Mouse (Mus musculus) megakaryocyte-erythroid progenitor cell, adult 5 weeks (primary cell): ENCODE results near the gene Ppp1r10. TPM values are rescaled to one million over a fixed set of nuclear protein-coding genes. Genes with fewer than 3 reads are reported as not detected.

Experiments
- polyA plus RNA-seq: library from polyadenylated mRNA; stranded (reverse); fragments of >175 nt; gene quantifications from 2 replicates; pipeline ENCODE4 v1.2.3, GENCODE M21; 2012

The Ppp1r10 gene
- polyA plus RNA-seq, result 37.9 and 38.9 TPM in 2 replicates

DNA sequence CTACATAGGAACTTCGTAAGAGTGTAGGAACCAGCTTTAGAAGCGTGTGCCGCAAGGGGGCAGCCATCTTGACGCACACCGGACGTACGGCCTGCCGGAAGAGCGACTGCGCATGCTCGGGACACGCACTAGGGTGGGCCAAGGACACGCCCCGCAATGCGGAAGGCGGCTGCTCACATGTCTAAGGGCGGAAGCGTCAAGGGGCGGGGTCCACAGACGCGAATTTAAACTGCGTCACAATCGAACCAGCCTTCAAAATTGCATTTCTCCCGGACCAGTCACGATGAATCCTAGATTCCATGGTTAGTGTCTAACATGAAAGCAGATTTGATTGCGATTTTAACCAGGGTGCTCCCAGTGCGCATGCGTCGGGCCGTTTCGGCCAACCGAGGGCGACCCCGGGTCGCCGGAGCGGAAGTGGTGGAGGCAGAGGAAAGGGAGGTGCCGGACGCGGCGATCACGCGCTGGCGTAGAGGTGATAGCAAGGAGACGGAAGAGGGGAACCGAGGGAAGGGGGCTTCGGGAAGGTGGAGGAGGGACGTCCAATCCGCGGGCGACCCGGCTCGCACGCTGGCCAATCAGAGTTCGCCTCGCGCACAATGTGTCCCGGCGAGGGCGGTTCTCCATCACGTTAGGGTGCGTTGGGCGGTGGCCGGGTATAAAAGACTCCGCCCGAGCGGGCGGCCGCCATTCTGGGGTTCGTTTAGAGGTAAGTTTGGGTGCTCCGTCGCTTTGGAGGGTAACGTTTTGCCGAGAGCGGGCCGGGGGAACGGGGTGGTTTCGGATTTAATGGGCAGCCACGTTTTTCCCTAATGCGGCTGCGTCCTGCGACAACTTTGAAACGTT lies at the start of gene Ppp1r10, which contains the start of gene Mrps18b:
TSS of gene Ppp1r10 (plus strand) at position 138 of the 846 bp plus-strand sequence.
TSS of gene Mrps18b (minus strand) at position 93 of the 846 bp plus-strand sequence.

DNA sequence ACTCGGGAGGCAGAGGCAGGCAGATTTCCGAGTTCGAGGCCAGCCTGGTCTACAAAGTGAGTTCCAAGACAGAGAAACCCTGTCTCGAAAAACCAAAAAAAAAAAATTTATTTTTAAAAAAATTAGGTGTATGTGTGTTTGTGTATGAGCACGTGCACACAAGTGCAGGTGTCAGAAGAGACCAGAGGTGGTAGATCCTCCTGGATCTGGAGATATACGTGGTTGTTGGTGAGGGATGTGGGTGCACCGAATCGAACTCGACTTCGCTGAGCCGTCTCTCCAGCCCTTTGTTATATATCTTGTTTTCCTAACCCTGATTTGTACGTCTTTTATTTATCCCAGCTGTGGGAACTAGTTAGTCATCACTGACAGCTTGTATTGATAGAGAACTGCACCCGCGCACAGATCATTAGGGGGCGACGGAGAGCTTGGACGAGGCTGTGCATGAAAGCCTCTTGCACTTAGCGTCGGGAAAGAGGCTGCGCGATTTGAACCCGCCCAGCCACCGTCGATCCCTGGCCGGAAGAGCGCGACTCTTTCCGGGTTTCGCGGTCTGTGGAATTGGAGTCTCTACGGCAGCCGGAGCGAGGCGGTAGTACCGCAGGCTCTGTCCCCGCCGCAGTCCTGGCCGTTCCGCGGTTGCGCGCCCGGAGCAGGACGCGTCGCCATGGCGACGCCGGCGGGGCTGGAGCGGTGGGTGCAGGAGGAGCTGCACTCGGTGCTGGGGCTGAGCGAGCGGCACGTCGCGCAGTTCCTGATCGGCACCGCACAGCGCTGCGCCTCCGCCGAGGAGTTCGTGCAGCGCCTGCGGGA lies 36.8 kb upstream of the Ppp1r10 start, which contains the start of gene Dhx16:
TSS of gene Dhx16 (plus strand) at position 575 of the 813 bp plus-strand sequence.

DNA sequence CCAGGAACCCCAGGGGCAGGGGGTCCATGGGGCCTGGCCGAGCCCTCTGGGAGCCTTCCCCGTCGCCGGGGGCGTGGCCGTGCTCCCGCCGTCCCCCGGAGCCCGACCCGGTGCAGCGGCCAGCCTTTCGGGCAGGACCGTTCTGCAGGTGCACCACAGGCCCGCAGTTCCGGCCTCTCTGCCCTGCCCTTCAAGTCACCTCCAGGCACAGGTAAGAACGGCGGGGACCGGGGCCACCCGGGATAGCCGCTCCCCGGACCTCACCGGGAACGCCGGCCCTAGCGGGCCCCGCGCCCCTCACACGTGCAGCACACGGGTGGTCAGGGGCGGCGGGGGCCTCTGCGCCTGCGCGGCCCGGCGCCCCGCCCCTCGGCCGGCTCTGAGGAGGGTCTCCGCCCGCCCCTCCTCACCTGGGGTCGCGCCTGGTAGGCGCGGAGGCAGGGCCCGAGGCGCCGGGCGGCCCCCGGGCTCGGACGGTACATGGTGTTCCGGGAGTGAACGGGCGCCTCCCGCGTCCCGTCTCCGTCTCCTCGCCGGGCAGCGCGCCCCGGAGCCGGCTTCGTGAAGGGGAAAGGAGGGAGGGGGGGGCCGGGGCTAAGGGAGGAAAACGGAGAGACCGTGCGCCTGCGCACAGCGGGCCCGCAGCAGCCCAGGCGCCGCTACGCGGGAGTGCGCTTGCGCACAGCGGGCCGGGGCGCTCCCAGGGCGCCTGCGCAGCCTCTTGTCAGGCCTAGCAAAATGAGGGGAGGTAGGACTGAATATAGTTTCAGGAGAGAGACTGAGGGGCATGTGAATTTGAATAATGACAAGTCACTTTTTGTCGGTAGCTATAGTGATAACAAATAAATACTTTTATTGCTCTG lies 19.2 kb upstream of the Ppp1r10 start, which contains the start of gene 2310061I04Rik:
TSS of gene 2310061I04Rik (minus strand) at position 651 of the 863 bp plus-strand sequence.

GRCm38 (mm10) chr17:35909919-35910369 lies 6.3 kb upstream of the Ppp1r10 start, which contains the start of gene Atat1:
Gene Atat1 (minus strand): TSS chr17:35910075.

DNA sequence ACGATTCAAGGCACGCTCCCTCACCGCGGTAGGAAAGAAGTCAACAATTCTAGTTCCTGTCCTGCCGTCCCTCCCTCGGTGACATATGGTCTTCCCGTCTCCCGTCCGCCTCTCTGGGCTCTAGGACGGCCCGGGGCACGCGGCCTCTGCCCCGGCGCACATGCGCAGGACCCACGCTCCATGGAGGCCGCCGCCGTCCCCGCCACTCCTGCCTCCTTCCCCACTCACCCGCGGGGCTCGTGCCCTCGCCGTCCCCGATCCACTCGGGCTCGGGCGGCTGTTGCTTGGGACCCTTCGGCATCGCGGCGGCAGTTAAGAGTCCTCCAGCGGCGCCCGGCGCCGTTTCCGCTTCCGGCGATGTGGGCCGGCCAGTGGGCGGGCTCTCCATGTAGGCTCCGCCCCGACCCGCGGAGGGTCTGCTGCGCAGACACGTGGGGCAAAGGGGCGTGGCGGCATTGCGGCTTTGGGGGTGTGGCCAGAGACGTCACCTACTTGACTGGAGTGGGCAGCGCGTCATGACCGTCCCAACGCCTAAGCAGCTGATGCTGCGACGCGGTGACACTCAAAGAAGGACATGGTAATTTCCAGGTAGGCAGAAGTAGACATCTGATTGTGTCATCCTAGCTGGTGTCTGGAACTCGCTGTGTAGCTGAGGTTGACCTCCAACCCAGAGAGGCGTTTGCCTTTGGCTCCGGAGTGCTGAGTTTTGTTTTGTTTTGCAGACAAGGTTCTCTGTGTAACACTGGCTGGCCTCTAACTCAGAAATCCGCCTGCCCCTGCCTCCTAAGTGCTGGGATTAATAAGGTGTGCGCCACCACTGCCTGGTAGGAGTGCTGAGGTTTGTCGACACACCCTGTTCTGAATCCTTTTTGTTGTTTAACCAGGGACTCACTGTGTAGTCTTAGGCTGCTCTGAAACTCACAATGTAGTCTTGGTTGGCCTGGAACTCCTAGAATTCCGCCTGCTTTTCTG lies 53.5 kb downstream of the Ppp1r10 start, which contains the start of gene Abcf1:
TSS of gene Abcf1 (minus strand) at position 344 of the 972 bp plus-strand sequence.

DNA sequence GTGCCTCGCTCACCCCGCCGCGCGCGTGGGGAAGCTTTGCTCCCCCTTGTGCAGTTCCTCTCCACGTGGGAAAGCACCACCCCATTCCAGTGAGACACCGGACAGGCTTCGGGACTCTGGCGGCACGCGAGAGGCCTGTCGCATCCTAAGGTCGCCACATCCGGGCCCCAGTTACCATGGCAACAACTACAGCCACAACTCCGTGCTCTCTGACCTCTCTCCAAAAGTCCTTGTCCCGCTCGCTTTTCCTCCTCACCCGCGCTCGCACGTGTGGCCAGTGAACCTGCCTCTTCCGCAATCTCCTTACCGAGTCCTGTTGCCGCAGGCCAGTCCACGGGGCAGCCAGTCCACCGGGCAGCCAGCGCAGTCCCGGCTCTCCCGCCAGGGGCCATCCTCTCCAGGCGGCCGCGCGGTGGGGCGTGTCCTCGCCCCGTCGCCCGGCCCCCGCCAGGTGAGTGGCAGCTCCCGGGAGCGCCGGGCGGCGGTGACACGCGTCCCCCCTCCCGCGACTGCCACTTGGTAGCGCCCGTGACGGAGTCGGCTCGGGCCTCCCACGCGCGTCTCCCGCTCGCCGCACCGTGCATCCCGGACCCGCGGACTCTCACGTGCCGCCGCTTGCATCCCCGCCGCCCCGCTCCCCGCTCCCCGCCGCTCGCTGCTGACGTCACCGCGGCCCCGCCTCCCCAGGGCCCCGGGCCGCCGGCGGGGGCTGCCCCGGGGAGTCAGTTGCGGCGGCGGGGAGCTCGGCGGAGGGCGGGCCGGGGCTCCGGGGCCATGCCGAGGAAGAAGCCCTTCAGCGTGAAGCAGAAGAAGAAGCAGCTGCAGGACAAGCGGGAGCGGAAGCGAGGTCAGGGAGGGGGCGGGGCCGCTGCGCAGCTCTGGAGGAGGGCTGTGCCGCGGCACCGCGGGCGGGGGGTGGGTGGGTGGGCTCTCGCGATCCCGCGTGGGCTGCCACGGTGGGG lies 63.4 kb downstream of the Ppp1r10 start, which contains the start of the genes Gnl1 and Prr3:
TSS of gene Gnl1 (plus strand) at position 451 of the 962 bp plus-strand sequence.
TSS of gene Prr3 (minus strand) at position 836 of the 962 bp plus-strand sequence.

Other genes starting within 250 kb of the Ppp1r10 start
- 112 TPM in 2 replicates for gene Vars2, start 248.8 kb upstream of the Ppp1r10 start, polyA plus RNA-seq
- gene Gtf2h4, start 242.7 kb upstream of the Ppp1r10 start, polyA plus RNA-seq, result 41.9 and 44.9 TPM in 2 replicates
- 0.49 and 0.79 TPM in 2 replicates for gene Ddr1, start 211.8 kb upstream of the Ppp1r10 start, polyA plus RNA-seq
- 131 and 159 TPM in 2 replicates for gene Ier3, start 94.8 kb upstream of the Ppp1r10 start, polyA plus RNA-seq
- gene Flot1, start 93.2 kb upstream of the Ppp1r10 start, polyA plus RNA-seq, result 86.8 and 112 TPM in 2 replicates
- 310 and 318 TPM in 2 replicates for gene Tubb5, start 78.1 kb upstream of the Ppp1r10 start, polyA plus RNA-seq
- gene Mdc1, start 74.9 kb upstream of the Ppp1r10 start, polyA plus RNA-seq, result 20.6 and 21.4 TPM in 2 replicates
- gene Nrm, start 55.1 kb upstream of the Ppp1r10 start, polyA plus RNA-seq, result 36.4 and 39.2 TPM in 2 replicates
- 108 and 116 TPM in 2 replicates for gene Ppp1r18, start 50.8 kb upstream of the Ppp1r10 start, polyA plus RNA-seq
- gene Dhx16, start 36.6 kb upstream of the Ppp1r10 start, polyA plus RNA-seq, result 55.5 and 78.6 TPM in 2 replicates
- gene 2310061I04Rik, start 19.0 kb upstream of the Ppp1r10 start, polyA plus RNA-seq, result 115 and 120 TPM in 2 replicates
- 20.1 and 28.3 TPM in 2 replicates for gene Atat1, start 6.4 kb upstream of the Ppp1r10 start, polyA plus RNA-seq
- 7.6 and 13.3 TPM in 2 replicates for gene Mrps18b, start within 50 bp of the Ppp1r10 start, polyA plus RNA-seq
- 147 and 199 TPM in 2 replicates for gene Abcf1, start 53.3 kb downstream of the Ppp1r10 start, polyA plus RNA-seq
- 103 and 140 TPM in 2 replicates for gene Gnl1, start 63.4 kb downstream of the Ppp1r10 start, polyA plus RNA-seq
- 43.9 and 60.7 TPM in 2 replicates for gene Prr3, start 63.8 kb downstream of the Ppp1r10 start, polyA plus RNA-seq
- gene H2-T24, start 104.1 kb downstream of the Ppp1r10 start, polyA plus RNA-seq, result 0.94 and 2.0 TPM in 2 replicates
- gene H2-T23, start 116.4 kb downstream of the Ppp1r10 start, polyA plus RNA-seq, result 172 and 205 TPM in 2 replicates
- gene H2-T22, start 126.3 kb downstream of the Ppp1r10 start, polyA plus RNA-seq, result 22.4 and 24.0 TPM in 2 replicates
- gene Gm6034, start 126.5 kb downstream of the Ppp1r10 start, polyA plus RNA-seq, result 0.03 TPM in 1 of 2 replicates, not detected in the other
- 0.09 TPM in 1 of 2 replicates, not detected in the other for gene Gm11127, start 141.9 kb downstream of the Ppp1r10 start, polyA plus RNA-seq
- gene Gm19684, start 205.2 kb downstream of the Ppp1r10 start, polyA plus RNA-seq, result 0.06 TPM in 1 of 2 replicates, not detected in the other
- not detected in 2 replicates for gene Gm7030, start 213.0 kb downstream of the Ppp1r10 start, polyA plus RNA-seq